Mouse (Mus musculus) embryonic facial prominence, embryonic 13.5 days (tissue): ENCODE measurements at regions not wholly inside any gene's neighbourhood (a gene's known extent, or its start where the extent isn't known, plus 50 kb on each side); places are given as distances from the start of the nearest gene placed in this dataset.

Source experiments
- ATAC-seq: fragments of 200-750 bp; cut with Nextera tagmentation; 2 replicates; pipeline ENCODE4 v1.8.0; 2017; ENCODE audit warnings: low read depth; ENCODE audit not compliant: insufficient number of reproducible peaks, insufficient read depth, low FRiP score, low TSS enrichment
- H3K27ac ChIP-seq: fragments of 300-500 bp; sonication (generic); 2 replicates; pipeline ENCODE4 v1.5.1; 2015; ENCODE audit warnings: moderate library complexity, mild to moderate bottlenecking, inconsistent platforms
- H3K27me3 ChIP-seq: fragments of 300-500 bp; sonication (generic); 2 replicates; pipeline ENCODE4 v1.6.1; 2015; ENCODE audit warnings: mild to moderate bottlenecking, inconsistent platforms
- H3K36me3 ChIP-seq: fragments of 300-500 bp; sonication (generic); 2 replicates; pipeline ENCODE4 v1.6.1; 2015; ENCODE audit warnings: mild to moderate bottlenecking, inconsistent platforms
- H3K4me1 ChIP-seq: fragments of 300-500 bp; sonication (generic); 2 replicates; pipeline ENCODE4 v1.6.1; 2015; ENCODE audit warnings: inconsistent platforms
- H3K4me2 ChIP-seq: fragments of 300-500 bp; sonication (generic); 2 replicates; pipeline ENCODE4 v1.6.1; 2015; ENCODE audit warnings: moderate library complexity, mild to moderate bottlenecking, inconsistent platforms
- H3K4me3 ChIP-seq: fragments of 300-500 bp; sonication (generic); 2 replicates; pipeline ENCODE4 v1.5.1; 2015; ENCODE audit warnings: mild to moderate bottlenecking, inconsistent platforms
- H3K9ac ChIP-seq: fragments of 300-500 bp; sonication (generic); 2 replicates; pipeline ENCODE4 v1.6.1; 2015; ENCODE audit warnings: mild to moderate bottlenecking, inconsistent platforms
- H3K9me3 ChIP-seq: fragments of 300-500 bp; sonication (generic); 2 replicates; pipeline ENCODE4 v1.6.1; 2016; ENCODE audit warnings: inconsistent platforms
- WGBS: fragments of 180-500 bp; shearing (Covaris S2); methylation state at CpG from one replicate; pipeline ENCODE4 v1.1.7; 2015; ENCODE audit warnings: mixed read lengths; 5-methylcytosine and 5-hydroxymethylcytosine counted together

DNA sequence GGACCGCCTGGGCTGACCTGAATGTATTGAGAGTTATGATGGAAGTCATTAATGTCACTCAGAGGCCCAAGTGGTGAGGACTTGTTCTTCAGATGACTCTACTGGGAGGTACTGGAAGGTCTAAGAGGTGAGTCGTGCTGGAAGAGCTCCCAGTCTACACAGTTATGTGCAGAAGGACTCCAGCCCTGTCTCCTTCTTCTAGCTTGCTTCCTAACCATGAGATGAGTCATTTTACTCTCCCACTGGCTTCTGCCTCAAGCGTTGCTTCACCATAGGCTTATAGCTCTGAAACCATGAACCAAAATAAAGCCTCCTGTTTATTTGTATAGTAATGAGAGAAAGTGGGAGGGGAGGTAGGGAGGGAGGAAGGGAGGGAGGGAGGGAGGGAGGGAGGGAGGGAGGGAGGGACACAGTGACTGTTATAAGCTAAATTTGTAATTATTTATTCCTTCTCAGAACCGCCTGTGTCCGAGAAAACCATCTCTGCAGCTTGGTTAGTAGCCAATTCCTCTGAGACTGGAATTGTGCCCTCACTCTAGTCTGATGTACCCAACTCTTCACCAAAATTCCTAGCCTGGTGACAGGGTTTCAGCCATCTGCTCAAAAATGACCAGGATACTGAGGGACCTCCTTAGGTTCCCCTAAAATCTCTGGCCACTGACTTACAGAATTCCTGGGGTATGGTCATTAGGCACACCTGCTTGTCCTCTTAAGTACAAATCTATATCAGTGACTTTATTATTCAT is 211.6 kb upstream of the Atp2b1 start:
- no peaks in the 10 kb centered on the region for H3K9me3 ChIP-seq
- no peak overlapping the region for H3K27ac ChIP-seq
- H3K4me2 ChIP-seq: no peak overlapping the region
- no peaks in the 10 kb centered on the region for H3K36me3 ChIP-seq
- 80% methylated on average over 5 of the region's 5 CpGs for WGBS
- H3K4me1 ChIP-seq: no peaks in the 10 kb centered on the region
- no peak overlapping the region for H3K9ac ChIP-seq
- ATAC-seq: no peak
- no peaks in the 10 kb centered on the region for H3K27me3 ChIP-seq
- no peak overlapping the region for H3K4me3 ChIP-seq

DNA sequence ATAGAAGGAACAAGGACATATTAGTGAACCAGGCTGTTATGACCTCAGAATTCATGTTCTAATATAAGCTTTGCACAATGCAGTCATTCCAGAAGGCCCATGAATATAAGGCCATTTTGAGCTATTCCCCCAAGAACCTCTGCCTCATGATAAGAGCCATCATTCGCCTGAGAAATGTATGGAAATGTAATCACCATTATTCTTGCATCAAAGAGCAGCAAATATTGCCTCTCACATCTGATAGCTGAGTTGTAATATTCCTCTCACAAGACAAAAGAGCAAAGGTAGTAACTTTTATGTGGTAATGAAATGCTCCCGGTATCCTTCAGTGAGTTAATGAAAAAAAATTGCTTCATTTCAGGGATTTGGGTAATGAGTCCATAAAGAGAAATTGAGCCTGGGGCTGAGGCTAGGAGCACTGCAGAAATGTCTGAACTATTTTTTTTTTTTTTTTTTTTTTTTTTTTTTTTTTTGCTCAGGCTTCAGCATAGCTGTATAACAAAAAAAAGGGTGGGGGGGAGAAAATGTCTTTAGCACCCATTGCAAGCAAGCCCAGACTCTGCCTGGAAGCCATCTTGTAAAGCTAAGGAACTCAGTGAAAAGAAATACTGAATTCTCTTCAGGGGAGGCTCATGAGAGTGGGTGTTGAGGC is 210.4 kb upstream of the Atp2b1 start:
- H3K9me3 ChIP-seq: no peaks in the 10 kb centered on the region
- no peak overlapping the region for H3K4me2 ChIP-seq
- no peak overlapping the region for H3K4me3 ChIP-seq
- H3K27me3 ChIP-seq: no peaks in the 10 kb centered on the region
- ATAC-seq: no peak
- H3K4me1 ChIP-seq: no peaks in the 10 kb centered on the region
- no peak overlapping the region for H3K9ac ChIP-seq
- H3K36me3 ChIP-seq: no peaks in the 10 kb centered on the region
- WGBS: 81% methylated on average over 2 of the region's 2 CpGs
- no peak overlapping the region for H3K27ac ChIP-seq

DNA sequence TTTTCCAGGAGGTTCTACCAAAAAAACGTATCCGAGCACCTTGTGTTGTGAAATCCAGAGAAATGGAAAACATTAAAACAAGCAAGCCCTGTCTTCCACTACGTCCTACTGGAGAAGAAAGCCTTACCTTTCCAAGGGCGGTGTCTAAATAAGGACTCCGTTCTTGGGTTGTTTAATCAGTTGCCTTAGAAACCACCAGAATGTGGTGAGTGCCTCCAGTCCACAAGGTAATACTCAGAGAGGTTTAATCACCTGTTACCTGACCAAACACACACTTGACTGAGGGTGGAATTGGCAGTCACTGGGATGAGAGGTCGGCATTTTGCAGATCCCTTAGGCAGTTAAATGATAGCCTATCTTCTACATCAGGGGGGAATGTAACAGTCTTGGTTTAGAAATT is 209.6 kb upstream of the Atp2b1 start:
- Histone ChIP-seq H3K4me2 (no peak overlapping the region), H3K36me3 (no peaks in the 10 kb centered on the region), H3K9ac (no peak overlapping the region), H3K4me1 (no peaks in the 10 kb centered on the region), H3K27me3 (no peaks in the 10 kb centered on the region), H3K9me3 (no peaks in the 10 kb centered on the region), H3K4me3 (no peak overlapping the region), H3K27ac (no peak overlapping the region)
- ATAC-seq: 0 out of 2 replicates have a peak, but pooled peaks have one; percentile 37
- WGBS: 74% methylated on average over 6 of the region's 6 CpGs

DNA sequence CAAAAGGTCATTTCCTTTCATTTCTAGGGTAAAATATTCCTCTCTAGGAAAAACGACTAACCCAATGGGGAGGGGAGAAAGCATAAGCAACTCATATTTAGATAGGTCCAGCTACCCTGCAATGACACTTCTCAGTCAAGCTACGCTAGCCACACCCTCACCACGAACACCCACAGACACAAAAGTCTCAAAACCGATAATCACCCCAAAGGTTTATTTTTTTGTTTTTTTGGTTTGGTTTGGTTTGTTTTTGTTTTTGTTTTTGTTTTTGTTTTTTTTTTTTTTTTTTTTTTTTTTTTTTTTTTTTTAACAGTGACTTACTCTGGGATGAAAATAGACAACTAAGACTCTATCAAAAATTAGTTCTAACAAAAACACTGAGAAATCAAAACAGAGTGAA is 196.3 kb upstream of the Atp2b1 start:
- no peaks in the 10 kb centered on the region for H3K4me1 ChIP-seq

DNA sequence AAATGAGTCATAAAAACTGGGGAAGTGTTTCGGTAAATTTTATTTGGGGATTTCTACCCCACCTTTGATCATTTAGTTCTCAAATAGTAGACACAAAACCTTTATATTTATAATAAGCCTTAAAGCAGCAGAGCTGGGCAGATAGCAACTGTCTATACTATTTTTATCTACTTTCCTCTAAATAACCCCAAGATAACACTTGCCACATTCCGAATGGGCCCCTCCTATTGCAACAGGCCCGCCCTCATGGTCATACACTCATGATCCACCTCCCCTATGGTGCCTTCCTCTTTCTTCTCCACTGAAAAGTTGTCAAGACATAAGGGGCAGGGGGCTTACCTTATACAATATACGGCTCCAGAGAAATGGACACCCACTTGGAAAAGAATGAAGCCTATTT is 195.5 kb upstream of the Atp2b1 start:
- H3K27me3 ChIP-seq: no peaks in the 10 kb centered on the region
- no peaks in the 10 kb centered on the region for H3K36me3 ChIP-seq
- no peaks in the 10 kb centered on the region for H3K4me1 ChIP-seq
- H3K4me3 ChIP-seq: no peak overlapping the region
- H3K4me2 ChIP-seq: no peak overlapping the region
- no peak overlapping the region for H3K27ac ChIP-seq
- WGBS: 88% methylated on average over 4 of the region's 4 CpGs
- H3K9me3 ChIP-seq: no peaks in the 10 kb centered on the region
- ATAC-seq: no peak
- no peak overlapping the region for H3K9ac ChIP-seq

More for the DNA sequence above, 196.3 kb upstream of the Atp2b1 start:
- Histone ChIP-seq H3K4me3 (no peak overlapping the region), H3K27ac (no peak overlapping the region), H3K9me3 (no peaks in the 10 kb centered on the region), H3K9ac (no peak overlapping the region), H3K27me3 (no peaks in the 10 kb centered on the region), H3K36me3 (no peaks in the 10 kb centered on the region), H3K4me2 (no peak overlapping the region)
- WGBS: 85% methylated on average over 4 of the region's 4 CpGs
- no peak for ATAC-seq

DNA sequence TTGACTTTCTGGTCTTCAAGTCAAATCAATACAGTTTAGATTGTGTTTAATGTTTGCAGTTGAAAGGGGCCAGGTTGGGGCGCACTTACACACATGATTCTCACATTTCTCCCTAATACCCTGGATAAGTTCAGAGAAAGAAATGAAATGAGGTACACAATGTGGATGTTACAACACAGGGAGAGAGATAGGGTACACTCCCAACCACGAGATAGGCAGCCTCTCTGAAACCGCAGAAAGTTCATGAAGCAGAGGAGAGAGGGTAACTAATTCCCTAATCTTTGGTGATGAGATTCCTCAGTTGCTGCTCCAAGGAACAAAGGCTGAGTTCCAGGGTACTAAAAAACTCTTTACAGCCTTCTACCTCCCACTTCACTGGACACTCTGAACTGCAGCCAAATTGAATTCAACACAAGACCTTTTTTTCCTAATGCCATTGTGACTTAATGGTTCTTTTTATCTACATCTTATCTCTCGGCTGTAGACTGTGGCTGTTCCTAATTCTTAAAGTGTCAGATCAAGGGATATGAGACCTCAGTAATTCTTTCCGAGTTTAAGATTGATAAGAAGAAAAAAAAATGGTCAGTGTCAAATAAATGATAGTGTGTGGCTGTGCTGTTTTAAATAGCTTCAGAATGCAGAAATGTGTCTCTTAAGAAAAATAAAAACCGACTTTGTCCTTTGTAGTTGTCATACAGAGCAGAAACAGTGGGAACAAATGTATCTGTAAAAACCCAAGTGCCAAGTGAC is 193.8 kb upstream of the Atp2b1 start:
- 56% methylated on average over 6 of the region's 6 CpGs for WGBS
- H3K4me1 ChIP-seq: no peaks in the 10 kb centered on the region
- no peaks in the 10 kb centered on the region for H3K9me3 ChIP-seq
- no peak overlapping the region for H3K4me3 ChIP-seq
- H3K36me3 ChIP-seq: no peaks in the 10 kb centered on the region
- H3K27ac ChIP-seq: no peak overlapping the region
- H3K27me3 ChIP-seq: no peaks in the 10 kb centered on the region
- no peak for ATAC-seq
- H3K4me2 ChIP-seq: no peak overlapping the region
- H3K9ac ChIP-seq: no peak overlapping the region

DNA sequence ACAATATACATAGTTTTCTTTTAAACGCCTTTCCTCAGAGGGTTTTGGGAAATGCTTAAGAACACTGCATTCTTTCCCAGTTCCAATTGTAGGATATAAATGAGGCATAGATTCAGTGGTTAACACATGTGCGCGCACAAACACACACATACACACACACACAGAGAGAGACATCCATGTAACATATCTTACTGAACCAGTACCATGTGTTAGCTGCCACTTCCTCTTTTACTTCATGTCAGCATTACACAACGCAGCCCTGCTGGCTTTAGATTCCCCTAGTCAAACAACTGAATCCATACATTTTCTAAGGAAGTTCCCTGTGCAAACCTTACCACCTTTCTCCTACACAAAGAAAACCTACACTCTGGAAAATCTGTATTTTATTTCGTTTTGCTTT is 189.1 kb upstream of the Atp2b1 start:
- no peaks in the 10 kb centered on the region for H3K4me1 ChIP-seq
- no peak overlapping the region for H3K27ac ChIP-seq
- WGBS: 84% methylated on average over 5 of the region's 5 CpGs
- H3K4me2 ChIP-seq: no peak overlapping the region
- H3K36me3 ChIP-seq: no peaks in the 10 kb centered on the region
- no peaks in the 10 kb centered on the region for H3K27me3 ChIP-seq
- no peaks in the 10 kb centered on the region for H3K9me3 ChIP-seq
- no peak for ATAC-seq
- H3K9ac ChIP-seq: no peak overlapping the region
- no peak overlapping the region for H3K4me3 ChIP-seq

DNA sequence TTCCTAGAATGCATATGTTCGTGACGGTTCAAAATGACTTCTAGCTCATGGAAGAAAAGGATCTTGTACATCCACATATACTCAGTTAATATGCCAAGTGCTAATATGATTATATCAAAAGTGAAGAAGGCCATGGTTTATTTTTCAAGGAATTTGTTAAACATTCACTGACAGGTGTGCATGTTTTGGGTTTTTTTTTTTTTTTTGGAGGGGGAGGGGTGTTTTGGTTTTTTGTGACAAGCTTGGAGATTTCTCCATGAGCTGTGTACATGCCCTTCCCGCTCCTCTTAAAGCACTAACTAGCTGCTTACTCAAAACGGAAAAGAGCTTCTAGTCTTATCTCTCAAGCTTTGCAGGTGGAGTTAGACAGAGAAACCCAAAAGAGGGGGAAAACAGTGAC is 187.1 kb upstream of the Atp2b1 start:
- H3K9ac ChIP-seq: no peak overlapping the region
- no peak overlapping the region for H3K4me3 ChIP-seq
- no peaks in the 10 kb centered on the region for H3K36me3 ChIP-seq
- no peak for ATAC-seq
- WGBS: 81% methylated on average over 4 of the region's 4 CpGs
- no peaks in the 10 kb centered on the region for H3K9me3 ChIP-seq
- no peak overlapping the region for H3K4me2 ChIP-seq
- H3K4me1 ChIP-seq: no peaks in the 10 kb centered on the region
- no peak overlapping the region for H3K27ac ChIP-seq
- no peaks in the 10 kb centered on the region for H3K27me3 ChIP-seq

DNA sequence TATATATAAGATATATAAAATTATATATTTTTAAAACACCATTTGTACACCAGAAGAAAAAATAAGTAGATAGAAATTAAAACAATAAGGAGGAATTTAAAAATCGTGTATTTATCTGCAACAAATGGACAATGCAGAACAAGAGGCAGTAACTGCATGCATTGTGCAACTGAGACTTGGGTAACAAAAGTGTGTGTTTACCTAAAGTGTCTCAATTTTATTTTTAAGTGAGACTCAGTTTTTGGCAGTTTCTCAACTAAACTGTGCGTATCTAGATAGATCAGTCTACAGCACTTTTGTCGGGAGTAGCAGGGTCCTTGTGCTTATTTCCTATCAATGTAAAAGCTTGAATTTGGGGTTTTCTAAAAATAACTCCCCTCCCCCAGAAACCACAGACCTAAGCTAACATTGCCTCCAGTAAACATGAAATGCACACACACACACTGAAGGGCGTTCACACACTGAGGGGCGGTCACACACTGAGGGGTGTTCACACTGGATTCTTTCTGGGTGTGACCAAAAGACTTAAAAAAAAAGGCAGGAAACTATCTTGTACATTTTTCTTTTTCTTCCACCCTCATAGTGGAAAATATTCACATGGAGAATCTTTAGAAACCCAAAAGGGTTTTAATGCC is 185.7 kb upstream of the Atp2b1 start:
- Histone ChIP-seq H3K4me1 (no peaks in the 10 kb centered on the region), H3K9ac (no peak overlapping the region), H3K9me3 (no peaks in the 10 kb centered on the region), H3K4me3 (no peak overlapping the region), H3K27me3 (no peaks in the 10 kb centered on the region), H3K4me2 (no peak overlapping the region), H3K27ac (no peak overlapping the region), H3K36me3 (no peaks in the 10 kb centered on the region)
- no peak for ATAC-seq
- WGBS: 73% methylated on average over 5 of the region's 5 CpGs

DNA sequence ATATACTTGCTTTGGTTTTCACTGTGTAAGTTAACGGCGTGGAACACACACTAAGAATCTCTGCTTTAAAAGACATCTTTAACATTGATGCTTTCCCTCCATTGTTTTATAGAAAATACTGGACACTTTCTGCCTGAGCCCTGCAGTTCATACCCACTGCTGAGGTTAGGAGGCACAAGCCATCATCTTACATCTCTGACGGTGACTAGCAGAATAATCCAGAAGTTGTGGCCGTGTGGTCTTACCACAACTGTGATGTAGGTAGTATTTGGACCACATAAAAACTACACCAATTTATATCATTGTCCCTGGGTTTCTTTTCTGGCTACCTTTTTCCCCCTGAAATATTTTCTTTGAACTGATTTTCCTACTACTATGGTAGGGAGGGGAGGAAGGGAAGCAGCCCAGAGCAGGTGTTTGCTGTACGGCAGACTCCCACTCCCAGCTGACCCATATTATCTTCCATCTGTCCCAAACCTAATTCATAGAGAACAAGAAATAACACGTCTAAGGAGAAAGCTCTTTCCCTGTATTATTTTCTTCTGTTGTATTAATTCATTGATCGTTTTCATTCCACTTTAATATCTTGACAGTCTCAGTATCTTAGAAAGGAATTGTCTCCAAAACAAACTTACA is 180.1 kb upstream of the Atp2b1 start:
- H3K27ac ChIP-seq: no peak overlapping the region
- H3K9me3 ChIP-seq: no peaks in the 10 kb centered on the region
- no peaks in the 10 kb centered on the region for H3K36me3 ChIP-seq
- ATAC-seq: no peak
- H3K4me3 ChIP-seq: no peak overlapping the region
- no peaks in the 10 kb centered on the region for H3K4me1 ChIP-seq
- H3K4me2 ChIP-seq: no peak overlapping the region
- no peak overlapping the region for H3K9ac ChIP-seq
- 83% methylated on average over 7 of the region's 7 CpGs for WGBS
- H3K27me3 ChIP-seq: no peaks in the 10 kb centered on the region

DNA sequence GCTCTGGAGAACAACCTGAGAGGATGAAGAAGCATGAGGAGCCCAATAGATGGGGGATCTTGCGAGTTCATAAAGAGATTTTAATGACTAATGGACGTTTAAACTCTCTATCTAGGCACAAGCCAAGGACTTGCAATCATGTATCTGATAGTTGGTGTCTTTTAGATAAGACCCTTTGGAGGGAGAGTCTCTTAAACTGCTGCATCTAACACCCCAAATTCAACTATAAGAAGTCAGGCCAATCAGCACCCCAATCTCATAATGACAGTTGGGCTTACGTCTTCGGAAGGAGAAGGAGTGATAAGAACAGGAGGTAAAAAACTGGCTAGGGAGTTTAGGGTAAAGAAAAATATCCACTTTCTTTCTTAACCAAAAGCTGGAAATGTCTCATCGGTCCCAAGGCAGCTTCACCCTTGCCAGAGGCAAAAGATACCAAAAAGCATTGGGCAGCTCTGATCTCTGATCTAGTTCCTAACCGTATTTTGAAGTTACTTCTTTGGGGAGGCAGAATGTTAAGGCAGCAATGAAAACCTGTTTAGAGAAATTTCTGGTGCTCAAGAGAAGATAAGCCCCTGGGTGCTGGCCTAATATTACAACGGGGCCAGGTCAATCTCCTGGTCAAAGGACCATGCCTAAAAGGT is 173.6 kb upstream of the Atp2b1 start:
- no peak overlapping the region for H3K4me2 ChIP-seq
- peaks cover 8% of the 10 kb centered on the region; the same call in 1 of the 2 replicates for H3K4me1 ChIP-seq
- no peaks in the 10 kb centered on the region for H3K36me3 ChIP-seq
- H3K9ac ChIP-seq: no peak overlapping the region
- 81% methylated on average over 7 of the region's 7 CpGs for WGBS
- no peak for ATAC-seq
- no peaks in the 10 kb centered on the region for H3K9me3 ChIP-seq
- H3K27me3 ChIP-seq: no peaks in the 10 kb centered on the region
- no peak overlapping the region for H3K27ac ChIP-seq
- no peak overlapping the region for H3K4me3 ChIP-seq
